Mouse (Mus musculus): ENCODE measurements around the gene Gm12185.
"Not testable (repeated sequence)": the region's sequence is repeated elsewhere in the genome, so short reads cannot be mapped to it uniquely, and the experiment has no call there.

DNA sequence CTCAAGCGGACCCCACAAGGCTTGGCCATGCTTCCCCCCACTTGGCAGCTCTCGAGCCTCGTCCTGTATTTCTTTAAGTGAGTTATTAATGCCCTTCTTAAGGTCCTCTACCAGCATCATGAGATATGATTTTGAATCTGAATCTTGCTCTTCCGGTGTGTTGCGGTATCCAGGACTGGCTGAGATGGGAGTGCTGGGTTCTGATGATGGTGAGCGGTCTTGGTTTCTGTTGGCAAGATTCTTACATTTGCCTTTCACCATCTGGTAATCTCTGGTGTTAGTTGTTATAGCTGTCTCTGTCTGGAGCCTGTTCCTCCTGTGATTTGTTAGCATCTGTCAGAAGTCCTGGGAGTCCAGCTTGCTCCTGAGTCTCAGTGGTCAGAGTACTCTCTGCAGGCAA lies 45.9 kb downstream of the Gm12185 start, which contains the start of gene Psme2b:
- TF ChIP-seq CTCF (IDR thresholded peaks at IDR 0.05; ENCODE audit: low read depth, low read length); POLR2A (IDR thresholded peaks at IDR 0.05; ENCODE audit: extremely low read depth, insufficient read depth, low read length): not testable (repeated sequence)
